Mouse (Mus musculus): ENCODE measurements around the gene Abcc3.

The Abcc3 gene

DNA sequence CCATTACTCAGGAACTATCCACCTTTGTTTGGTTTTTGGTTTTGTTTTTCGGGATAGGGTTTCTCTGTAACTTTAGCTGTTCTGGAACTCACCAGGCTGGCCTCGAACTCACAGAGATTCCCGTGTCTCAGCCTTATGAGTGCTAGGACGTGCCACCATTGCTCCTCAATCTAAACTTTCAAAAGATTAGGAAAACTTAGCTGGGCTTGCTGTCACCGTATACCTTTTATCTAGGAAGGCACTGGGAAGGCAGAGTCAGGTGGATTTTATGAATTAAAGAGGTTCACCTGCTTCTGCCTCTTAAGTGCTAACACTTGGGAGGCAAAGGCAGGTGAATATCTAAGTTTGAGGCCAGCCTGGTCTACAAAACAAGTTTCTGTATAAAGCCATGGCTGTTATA is 70.2 kb downstream of the Abcc3 start:
- DNase-seq: no peak

DNA sequence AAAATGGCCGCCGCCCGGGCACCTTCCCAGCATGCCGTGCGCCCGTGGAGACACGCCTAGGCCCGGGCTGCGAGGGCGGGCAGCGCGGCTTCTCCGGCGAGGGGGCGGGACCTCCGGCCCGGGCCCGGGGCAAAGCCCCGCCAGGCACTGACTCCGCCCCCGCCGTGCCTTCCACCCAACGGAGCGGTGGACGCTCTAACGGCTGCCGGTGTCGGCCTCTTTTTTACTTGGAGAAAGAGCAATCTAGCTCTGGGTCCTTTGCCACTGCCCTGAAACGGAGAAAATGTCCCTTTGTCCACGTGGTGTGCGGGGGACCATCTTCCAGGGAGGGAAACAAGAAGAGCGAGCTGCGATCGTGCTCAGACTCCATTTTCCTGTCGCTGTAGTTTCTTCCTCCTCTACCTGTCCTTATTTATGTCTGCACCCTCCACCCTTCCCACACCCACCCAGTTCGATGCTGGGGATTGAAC is 70.8 kb downstream of the Abcc3 start, which contains the start of gene Luc7l3:
Gene Luc7l3 (minus strand): TSS at position 58 of the 470 bp plus-strand sequence.
- peak; percentile 97 for DNase-seq

- no peak for DNase-seq
Observed at GRCm38 (mm10) chr11:94320969-94321930, 71.5 kb downstream of the Abcc3 start.

GRCm38 (mm10) chr11:94318056-94318455 is 74.7 kb downstream of the Abcc3 start:
- DNase-seq: no peak

DNA sequence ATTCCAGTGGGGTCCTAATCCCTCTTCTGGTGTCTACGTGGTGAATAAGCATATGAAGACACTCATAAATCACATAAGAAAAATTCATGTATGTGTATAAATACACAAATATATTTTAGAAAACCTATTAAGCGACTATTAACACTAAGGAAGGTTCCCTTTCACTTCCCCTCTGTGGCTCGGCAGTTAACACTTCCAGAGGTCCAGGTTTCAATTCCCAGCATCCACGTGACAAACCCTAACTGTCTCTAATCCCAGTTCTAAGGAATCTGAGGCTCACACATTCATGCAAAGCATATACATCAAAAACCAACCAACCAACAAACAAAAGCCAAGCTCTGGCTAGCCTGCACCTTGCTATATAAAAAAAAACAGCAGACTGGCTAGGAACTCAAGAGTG is 75.3 kb downstream of the Abcc3 start:
- DNase-seq: no peak

GRCm38 (mm10) chr11:94317014-94317413 is 75.8 kb downstream of the Abcc3 start:
- DNase-seq: no peak

- no peak for DNase-seq
Observed at GRCm38 (mm10) chr11:94316528-94316927, 76.3 kb downstream of the Abcc3 start.

DNA sequence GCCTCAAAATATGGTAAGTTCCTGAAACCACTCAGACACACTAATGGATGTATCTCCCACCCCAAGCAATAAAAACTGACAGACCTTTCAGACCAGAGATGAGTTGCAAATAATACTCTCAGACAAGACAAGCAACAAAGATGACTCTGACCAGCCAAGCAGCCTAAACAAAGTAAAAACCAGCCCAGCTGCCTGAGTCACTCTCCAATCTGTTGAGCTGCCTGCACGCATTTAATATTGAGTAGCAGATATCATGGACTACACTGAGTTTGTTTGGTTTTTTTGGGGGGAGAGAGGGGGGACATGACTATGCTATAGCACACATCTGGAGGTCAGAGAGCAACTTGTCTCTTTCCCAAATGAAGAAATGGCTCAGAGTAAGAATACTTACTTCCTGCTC is 77.5 kb downstream of the Abcc3 start:
- DNase-seq: no peak

DNA sequence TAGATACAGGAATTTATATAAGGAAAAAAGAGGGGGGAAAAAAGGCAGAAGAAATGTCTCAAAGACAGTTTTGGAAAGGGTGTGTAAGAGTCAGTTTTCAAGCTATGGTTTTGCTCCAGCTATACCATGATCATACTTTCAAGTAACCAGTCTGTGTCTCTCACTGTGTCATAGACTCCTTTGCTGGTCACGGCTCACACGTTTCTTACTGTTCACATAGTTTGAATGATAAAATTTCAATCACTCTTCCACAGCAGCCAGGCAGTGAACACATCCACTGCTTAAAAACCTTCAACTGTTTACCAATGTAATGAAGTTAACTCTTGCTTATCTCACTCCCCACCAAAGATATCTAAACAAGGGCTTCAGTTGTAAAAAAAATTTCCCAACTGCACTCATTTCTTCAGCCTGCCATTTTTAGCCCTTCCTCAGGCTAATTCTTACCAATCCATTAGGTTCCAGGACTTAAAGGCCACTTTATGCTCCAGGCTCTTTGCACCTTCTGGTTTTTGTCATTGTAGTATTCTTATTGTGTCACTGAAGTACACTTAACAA is 78.6 kb downstream of the Abcc3 start:
- no peak for DNase-seq

DNA sequence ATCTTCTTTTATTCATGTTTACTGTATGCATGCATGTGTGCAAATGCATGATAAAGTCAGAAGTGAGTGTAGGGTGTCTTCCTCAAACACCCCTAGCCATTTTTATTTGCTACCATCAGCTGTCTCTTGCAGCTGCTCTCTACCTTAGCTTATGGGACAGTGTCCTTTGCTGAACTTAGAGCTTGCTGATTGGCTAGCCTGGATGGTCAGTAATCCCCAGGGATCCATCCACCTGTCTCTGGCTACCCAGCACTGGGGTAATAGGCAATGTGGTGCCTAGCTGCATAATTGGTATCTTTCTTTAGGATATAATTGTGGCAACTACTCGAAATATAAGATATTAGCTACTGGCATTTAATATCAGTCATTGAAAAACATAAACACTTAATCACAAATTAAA is 80.1 kb downstream of the Abcc3 start:
- DNase-seq: no peak

DNA sequence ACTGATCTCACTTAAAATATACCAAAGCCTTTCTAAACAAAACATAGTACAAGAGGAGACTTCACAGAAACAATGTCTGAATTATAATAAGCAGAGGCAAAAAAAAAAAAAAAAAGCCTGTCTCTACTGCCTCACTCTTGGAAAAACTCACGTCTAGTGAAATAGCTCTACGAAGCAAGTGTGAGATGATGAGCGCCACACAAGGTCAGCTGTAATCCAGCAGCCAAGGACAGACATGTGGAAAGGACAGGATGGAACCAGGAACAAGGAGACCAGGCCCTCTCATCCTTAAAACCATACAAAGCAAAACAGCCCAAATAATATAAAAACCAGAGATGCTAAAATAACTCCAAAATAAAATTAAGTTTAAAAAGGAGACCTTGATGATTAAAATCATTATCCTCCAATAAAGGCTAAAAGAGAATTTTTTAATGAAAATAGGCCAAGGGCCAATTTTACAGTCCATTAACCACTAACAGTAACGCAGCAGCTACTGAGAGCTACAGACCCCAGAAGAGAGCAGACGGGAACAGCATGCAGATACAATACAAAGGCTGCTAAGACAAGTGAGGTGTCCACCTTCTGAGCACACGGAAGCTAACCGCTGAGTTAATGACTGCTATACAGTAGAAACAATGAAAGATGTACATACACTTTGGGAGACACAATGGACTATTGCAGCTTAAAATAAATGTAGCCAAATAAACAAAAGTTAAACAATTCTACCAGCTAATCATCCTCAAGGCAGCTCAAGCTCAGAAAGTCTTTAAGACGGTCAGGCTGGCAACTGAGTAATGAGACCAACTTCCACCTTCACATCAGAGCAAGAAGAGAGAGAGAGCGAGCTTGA is 97.6 kb downstream of the Abcc3 start:
- no peak for DNase-seq

Measured in thymus, postnatal 14 days (tissue).